Mouse (Mus musculus) hindbrain, embryonic 16.5 days (tissue): ENCODE data around the gene Fars2. TPM values are rescaled to one million over a fixed set of nuclear protein-coding genes. Genes with fewer than 3 reads are reported as not detected.
"Not testable (repeated sequence)": the region's sequence is repeated elsewhere in the genome, so short reads cannot be mapped to it uniquely, and the experiment has no call there.

Experiments used
- ATAC-seq: fragments of 200-750 bp; cut with Nextera tagmentation; 2 replicates; pipeline ENCODE4 v1.8.0; 2017; ENCODE audit warnings: moderate TSS enrichment, moderate library complexity
- H3K27ac ChIP-seq: fragments of 300-500 bp; sonication (generic); 2 replicates; pipeline ENCODE4 v1.5.1; 2014; ENCODE audit warnings: low read depth, mild to moderate bottlenecking, control low read depth, low read length, moderate library complexity
- H3K27me3 ChIP-seq: fragments of 300-500 bp; sonication (generic); replicated peaks from 2 replicates; pipeline ENCODE4 v1.6.1; 2014; ENCODE audit warnings: low read length; ENCODE audit not compliant: control insufficient read depth, insufficient read depth
- H3K36me3 ChIP-seq: fragments of 300-500 bp; sonication (generic); 2 replicates; pipeline ENCODE4 v1.6.1; 2014; ENCODE audit warnings: mild to moderate bottlenecking, low read length, moderate library complexity, mixed read lengths; ENCODE audit not compliant: control insufficient read depth, insufficient read depth
- H3K4me1 ChIP-seq: fragments of 300-500 bp; sonication (generic); 2 replicates; pipeline ENCODE4 v1.6.1; 2014; ENCODE audit warnings: low read depth, low read length; ENCODE audit not compliant: control insufficient read depth, insufficient read depth
- H3K4me2 ChIP-seq: fragments of 300-500 bp; sonication (generic); 2 replicates; pipeline ENCODE4 v1.6.1; 2014; ENCODE audit warnings: mild to moderate bottlenecking, low read length, control low read depth, moderate library complexity
- H3K4me3 ChIP-seq: fragments of 300-500 bp; sonication (generic); 2 replicates; pipeline ENCODE4 v1.5.1; 2014; ENCODE audit warnings: mild to moderate bottlenecking, low read length, control low read depth, moderate library complexity
- H3K9ac ChIP-seq: fragments of 300-500 bp; sonication (generic); 2 replicates; pipeline ENCODE4 v1.6.1; 2014; ENCODE audit warnings: low read depth, mild to moderate bottlenecking, control low read depth, low read length, moderate library complexity
- H3K9me3 ChIP-seq: fragments of 300-500 bp; sonication (generic); 2 replicates; pipeline ENCODE4 v1.6.1; 2014; ENCODE audit warnings: mild to moderate bottlenecking, low read length, moderate library complexity; ENCODE audit not compliant: control insufficient read depth
- WGBS: fragments of 180-500 bp; shearing (Covaris S2); extraction: QIAGEN DNeasy Blood & Tissue Kit; methylation state at CpG from one replicate; pipeline ENCODE4 v1.1.7; 2014; 5-methylcytosine and 5-hydroxymethylcytosine counted together
- polyA plus RNA-seq: library from polyadenylated mRNA; unstranded; fragments of >200 nt; fragmentation: Nextera tagmentation; extraction: Ambion mirVana; gene quantifications from 2 replicates; pipeline ENCODE4 v1.2.1, GENCODE M21; 2015

Fars2 gene
- polyA plus RNA-seq, 1 experiment from 2014 or later = 29.2 TPM

DNA sequence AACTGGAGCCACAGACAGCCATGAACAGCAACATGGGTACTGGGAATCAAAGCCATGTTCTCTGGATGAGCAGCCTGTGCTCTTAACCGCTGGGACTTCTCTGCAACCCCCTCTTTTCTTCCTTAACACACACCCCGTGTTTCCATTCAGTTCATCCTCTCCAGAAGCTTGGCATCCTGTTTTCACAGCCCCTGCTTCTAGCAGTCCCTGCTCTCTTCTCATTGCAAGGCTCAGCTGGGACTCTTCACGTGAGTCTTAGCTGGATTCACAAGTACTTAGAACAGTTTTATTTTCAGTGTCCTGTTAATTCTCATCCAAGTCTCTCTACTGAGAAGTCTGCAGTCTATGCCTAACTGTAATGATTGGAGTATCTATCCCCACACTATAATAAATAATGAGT is 334.2 kb downstream of the Fars2 start:
- Histone ChIP-seq H3K27me3 (no peaks in the 10 kb centered on the region), H3K9ac (no peak overlapping the region), H3K27ac (no peak overlapping the region), H3K36me3 (no peaks in the 10 kb centered on the region), H3K4me3 (no peak overlapping the region), H3K4me2 (no peak overlapping the region), H3K9me3 (no peaks in the 10 kb centered on the region), H3K4me1 (no peaks in the 10 kb centered on the region; the same call in 1 of the 2 replicates)
- no peak for ATAC-seq
- WGBS = 74% methylated on average over 3 of the region's 3 CpGs

DNA sequence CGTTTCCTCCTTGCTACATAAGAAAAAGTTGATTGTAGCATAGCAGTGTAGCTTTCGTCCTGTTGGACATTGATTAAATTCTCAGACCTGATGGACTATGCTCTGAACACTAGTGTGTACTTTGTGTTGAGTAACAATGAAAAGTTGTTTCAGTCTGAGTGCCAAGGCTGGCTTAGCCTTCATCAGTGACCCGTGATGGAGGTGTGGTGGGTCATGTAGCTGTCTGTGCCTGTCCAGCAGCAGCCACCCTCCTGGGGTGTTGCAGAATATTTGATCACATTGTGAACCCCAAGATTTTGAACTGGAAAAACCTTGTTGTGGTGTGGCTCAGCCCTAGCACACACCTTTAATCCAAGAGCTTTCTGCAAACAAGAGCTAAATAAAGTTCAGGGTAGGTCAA is 343.3 kb downstream of the Fars2 start:
- no peak for ATAC-seq
- Histone ChIP-seq H3K9ac (no peak overlapping the region), H3K4me3 (no peak overlapping the region), H3K9me3 (no peaks in the 10 kb centered on the region), H3K4me2 (no peak overlapping the region), H3K27ac (no peak overlapping the region), H3K27me3 (no peaks in the 10 kb centered on the region), H3K36me3 (no peaks in the 10 kb centered on the region), H3K4me1 (no peaks in the 10 kb centered on the region)
- WGBS = 62% methylated on average over 3 of the region's 3 CpGs

DNA sequence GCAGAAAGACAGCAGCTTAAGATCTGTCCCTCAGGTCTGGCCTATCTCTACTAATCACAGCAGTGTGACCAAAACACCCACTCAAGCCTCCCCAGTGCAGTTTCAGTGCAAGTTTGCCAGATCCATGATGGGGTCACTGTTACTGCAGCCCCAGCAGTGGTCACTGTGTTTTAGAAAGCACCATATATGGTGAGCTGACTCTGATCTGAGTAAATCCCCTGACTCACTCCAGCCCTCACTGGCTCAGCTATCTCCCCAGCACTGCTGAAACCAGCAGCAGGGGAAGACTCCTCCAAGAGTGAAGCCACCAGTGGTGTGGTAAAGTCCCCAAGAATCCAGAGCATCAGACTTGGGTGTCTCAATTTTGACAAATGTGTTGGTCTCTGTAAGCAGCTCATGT is 346.5 kb downstream of the Fars2 start:
- ATAC-seq = no peak
- no peaks in the 10 kb centered on the region for H3K36me3 ChIP-seq
- no peaks in the 10 kb centered on the region for H3K27me3 ChIP-seq
- H3K9me3 ChIP-seq = no peaks in the 10 kb centered on the region
- no peak overlapping the region for H3K27ac ChIP-seq
- H3K9ac ChIP-seq = no peak overlapping the region
- H3K4me2 ChIP-seq = no peak overlapping the region
- no peak overlapping the region for H3K4me3 ChIP-seq
- no peaks in the 10 kb centered on the region for H3K4me1 ChIP-seq

DNA sequence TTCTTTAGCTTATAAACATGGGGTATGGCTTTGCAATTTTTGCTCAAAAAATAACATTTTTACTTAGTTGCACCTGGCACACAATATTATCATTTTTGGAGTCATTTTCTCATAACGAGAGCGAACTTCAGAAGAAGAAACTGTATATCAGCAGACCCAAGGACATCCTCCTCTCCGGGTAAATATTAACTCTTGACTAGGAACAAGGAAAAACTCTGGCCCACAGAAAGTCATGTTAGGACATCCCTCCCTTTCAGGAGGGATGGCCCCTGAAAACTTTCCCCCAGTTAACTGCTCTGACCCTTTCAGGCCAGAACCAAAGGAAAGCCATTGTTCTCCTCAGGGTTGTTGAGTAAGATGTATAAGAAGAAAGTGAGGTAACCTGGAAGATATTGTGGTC is 348.9 kb downstream of the Fars2 start:
- H3K4me2 ChIP-seq, ATAC-seq: not testable (repeated sequence)
- 94% methylated on average over 3 of the region's 3 CpGs for WGBS

DNA sequence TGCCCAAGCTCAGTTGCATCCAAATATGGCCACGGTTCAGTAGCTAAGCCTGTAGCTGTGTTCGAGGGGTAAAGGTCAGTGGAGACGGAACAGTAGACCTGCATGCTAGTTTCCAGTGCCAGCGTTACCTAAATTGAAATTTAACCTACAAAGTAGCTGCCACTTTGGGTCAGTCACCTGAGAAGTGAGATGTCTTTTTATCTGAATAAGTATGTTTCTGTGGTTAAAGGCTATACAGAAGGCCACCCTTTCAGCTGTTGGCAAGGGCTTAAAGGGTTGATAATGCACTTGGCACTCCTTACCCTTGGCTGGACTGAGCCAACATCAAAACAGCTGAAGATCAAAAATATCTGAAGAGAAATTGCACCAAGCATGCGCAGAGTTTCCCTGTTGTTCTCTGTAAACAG is 349.3 kb downstream of the Fars2 start:
- WGBS = 90% methylated on average over 5 of the region's 5 CpGs
- Histone ChIP-seq H3K9me3 (no peaks in the 10 kb centered on the region), H3K27me3 (no peaks in the 10 kb centered on the region), H3K27ac (no peak overlapping the region), H3K4me1 (peaks cover 3% of the 10 kb centered on the region; the same call in 1 of the 2 replicates), H3K9ac (no peak overlapping the region), H3K36me3 (no peaks in the 10 kb centered on the region), H3K4me3 (no peak overlapping the region), H3K4me2 (no peak overlapping the region)
- ATAC-seq = no peak

More for the DNA sequence above, 348.9 kb downstream of the Fars2 start:
- not testable (repeated sequence) for H3K27me3 ChIP-seq, H3K4me1 ChIP-seq, H3K9ac ChIP-seq, H3K36me3 ChIP-seq, H3K4me3 ChIP-seq, H3K9me3 ChIP-seq, H3K27ac ChIP-seq

DNA sequence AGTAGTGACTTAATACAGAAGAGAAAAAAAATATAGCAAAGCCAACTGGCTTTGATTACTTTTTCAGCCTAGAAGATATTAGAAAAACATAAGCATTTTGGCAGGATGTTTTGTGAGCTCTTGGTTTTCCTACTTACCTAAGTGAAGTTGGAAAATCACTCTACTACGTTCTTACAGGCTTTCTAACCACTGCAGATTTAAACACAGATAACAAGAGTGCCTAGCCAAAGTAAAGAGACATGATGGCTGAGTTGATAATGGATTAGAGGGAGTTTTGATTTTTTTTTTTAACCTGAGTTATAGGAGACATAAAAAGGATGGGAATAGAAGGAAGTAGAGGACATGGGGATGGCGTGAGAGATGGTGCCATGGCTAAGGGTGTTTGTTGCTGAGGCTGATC is 350.6 kb downstream of the Fars2 start:
- Histone ChIP-seq H3K27me3 (no peaks in the 10 kb centered on the region), H3K27ac (no peak overlapping the region), H3K9ac (no peak overlapping the region), H3K36me3 (no peaks in the 10 kb centered on the region), H3K4me2 (no peak overlapping the region), H3K4me3 (no peak overlapping the region), H3K4me1 (peaks cover 3% of the 10 kb centered on the region; the same call in 1 of the 2 replicates), H3K9me3 (no peaks in the 10 kb centered on the region)
- WGBS = 86% methylated on average over 2 of the region's 2 CpGs
- ATAC-seq = no peak

DNA sequence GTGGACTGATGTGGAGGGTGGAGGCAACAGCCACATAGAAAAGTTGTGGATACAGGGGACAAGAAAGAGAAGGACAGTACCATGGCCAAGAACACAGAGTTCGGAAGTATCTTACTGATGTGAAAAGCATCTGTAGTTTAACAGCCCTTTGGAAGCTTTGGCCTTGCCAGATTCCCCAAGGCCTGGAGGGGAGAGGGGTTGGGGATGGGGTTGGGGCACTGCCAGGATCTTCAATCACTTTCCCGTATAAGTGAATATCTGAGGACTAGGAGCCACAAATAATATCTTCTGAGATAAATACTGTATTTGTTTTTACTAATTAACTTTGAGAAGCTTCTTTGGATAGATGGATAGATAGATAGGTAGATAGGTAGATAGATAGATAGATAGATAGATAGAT is 351.8 kb downstream of the Fars2 start:
- no peak overlapping the region for H3K4me2 ChIP-seq
- H3K36me3 ChIP-seq = no peaks in the 10 kb centered on the region
- no peak overlapping the region for H3K9ac ChIP-seq
- ATAC-seq = no peak
- no peaks in the 10 kb centered on the region for H3K9me3 ChIP-seq
- H3K4me1 ChIP-seq = peaks cover 3% of the 10 kb centered on the region; the same call in 1 of the 2 replicates
- 80% methylated on average over 2 of the region's 2 CpGs for WGBS
- H3K27me3 ChIP-seq = no peaks in the 10 kb centered on the region
- H3K27ac ChIP-seq = no peak overlapping the region
- no peak overlapping the region for H3K4me3 ChIP-seq

DNA sequence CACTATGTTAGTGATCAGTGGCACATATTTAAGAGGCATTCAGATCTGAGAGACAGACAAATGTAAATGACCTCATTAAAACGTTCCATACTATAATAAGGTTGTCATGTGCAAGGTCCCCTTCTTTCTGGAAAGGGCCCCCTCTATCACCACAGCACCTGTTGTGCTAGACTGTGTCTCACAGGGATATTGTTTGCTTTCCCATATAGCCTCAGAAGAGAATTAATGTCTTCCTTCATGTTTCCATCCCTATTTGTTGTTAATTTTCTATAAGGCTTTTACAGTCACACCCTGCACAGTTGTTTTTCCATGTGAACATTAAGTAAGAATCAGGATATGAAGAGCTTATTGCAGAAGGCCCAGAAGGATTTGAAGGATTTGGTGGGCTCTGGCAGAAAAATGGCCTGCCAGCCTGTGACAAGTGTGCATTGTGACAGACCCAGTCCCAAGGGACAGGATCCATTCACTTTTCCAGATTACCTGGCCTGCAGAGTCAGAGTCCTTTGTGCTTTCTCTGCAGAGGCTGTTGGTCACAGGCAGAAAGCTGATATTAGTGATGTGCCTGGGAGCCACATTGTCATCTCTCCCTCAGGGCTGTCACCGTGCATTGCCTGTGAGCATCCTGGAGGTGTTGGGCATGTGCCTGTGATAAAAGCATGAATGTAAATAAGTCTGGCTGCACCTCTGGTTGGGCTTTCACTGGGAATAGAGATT is 352.4 kb downstream of the Fars2 start:
- Histone ChIP-seq H3K27me3 (no peaks in the 10 kb centered on the region), H3K36me3 (no peaks in the 10 kb centered on the region), H3K27ac (no peak overlapping the region), H3K9ac (no peak overlapping the region), H3K4me1 (peaks cover 3% of the 10 kb centered on the region; the same call in 1 of the 2 replicates), H3K4me2 (no peak overlapping the region), H3K4me3 (no peak overlapping the region), H3K9me3 (no peaks in the 10 kb centered on the region)
- 61% methylated on average over 2 of the region's 2 CpGs for WGBS
- 0 out of 2 replicates have a peak, but pooled peaks have one; percentile 20 for ATAC-seq

DNA sequence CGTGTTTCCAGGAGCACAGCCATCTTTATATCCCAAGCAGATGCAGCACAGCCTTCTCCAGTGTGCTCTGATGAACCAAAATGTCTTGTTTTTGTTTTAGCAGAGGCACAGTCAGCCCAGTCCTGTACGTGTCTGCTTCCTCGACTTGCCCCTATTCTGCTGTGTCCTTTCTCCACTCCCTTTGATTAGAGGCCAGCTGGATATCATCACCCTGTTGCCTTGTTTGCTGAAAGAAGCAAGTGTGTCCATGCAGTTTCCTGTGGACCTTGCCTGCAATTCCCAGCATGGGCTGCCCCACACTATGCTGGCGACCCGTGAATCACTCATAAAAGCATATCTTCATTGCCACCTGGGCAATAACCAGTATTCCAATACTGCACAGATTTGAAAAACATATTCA is 360.4 kb downstream of the Fars2 start:
- Histone ChIP-seq H3K9me3 (no peaks in the 10 kb centered on the region), H3K9ac (no peak overlapping the region), H3K4me2 (no peak overlapping the region), H3K4me1 (no peaks in the 10 kb centered on the region), H3K27ac (no peak overlapping the region), H3K27me3 (no peaks in the 10 kb centered on the region), H3K36me3 (no peaks in the 10 kb centered on the region), H3K4me3 (no peak overlapping the region)
- WGBS = 80% methylated on average over 5 of the region's 5 CpGs
- no peak for ATAC-seq
